Mouse (Mus musculus) ES-Bruce4 (cell line): ENCODE results near the gene Uba2. TPM values are rescaled to one million over a fixed set of nuclear protein-coding genes. Genes with fewer than 3 reads are reported as not detected.
"Not testable (repeated sequence)": the region's sequence is repeated elsewhere in the genome, so short reads cannot be mapped to it uniquely, and the experiment has no call there.

Experiments
- H3K27ac ChIP-seq: 2 replicates; pipeline ENCODE4 v1.5.1; 2012; ENCODE audit warnings: low read length, inconsistent platforms; ENCODE audit not compliant: insufficient read depth
- H3K27me3 ChIP-seq: 2 replicates; pipeline ENCODE4 v1.6.1; 2012; ENCODE audit warnings: mild to moderate bottlenecking, low read length, inconsistent platforms; ENCODE audit not compliant: control insufficient read depth, poor library complexity, insufficient read depth, severe bottlenecking
- H3K36me3 ChIP-seq: 2 replicates; pipeline ENCODE4 v1.6.1; 2012; ENCODE audit warnings: inconsistent platforms, mild to moderate bottlenecking, low read length, moderate library complexity; ENCODE audit not compliant: control insufficient read depth, poor library complexity, insufficient read depth, severe bottlenecking
- H3K4me1 ChIP-seq: one replicate; pipeline ENCODE4 v1.8.1; 2011; ENCODE audit warnings: low read length; ENCODE audit not compliant: control insufficient read depth, insufficient read depth
- H3K4me3 ChIP-seq: 2 replicates; pipeline ENCODE4 v1.5.1; 2011; ENCODE audit warnings: low read depth, mild to moderate bottlenecking, low read length
- H3K9ac ChIP-seq: 2 replicates; pipeline ENCODE4 v1.6.1; 2012; ENCODE audit warnings: low read depth, mild to moderate bottlenecking, inconsistent platforms; ENCODE audit not compliant: poor library complexity, severe bottlenecking
- H3K9me3 ChIP-seq: replicated peaks from 2 replicates; pipeline ENCODE4 v1.6.1; 2012; ENCODE audit warnings: mild to moderate bottlenecking, low read length, inconsistent platforms; ENCODE audit not compliant: control insufficient read depth, poor library complexity, insufficient read depth, severe bottlenecking
- CTCF ChIP-seq: IDR thresholded peaks from one replicate; pipeline ENCODE4 v1.8.1; 2011; ENCODE audit warnings: low read depth, low read length
- EP300 ChIP-seq: IDR thresholded peaks from 2 replicates; pipeline ENCODE4 v1.6.1; 2011; ENCODE audit warnings: low read depth, low read length; ENCODE audit not compliant: insufficient read depth
- POLR2A ChIP-seq: IDR thresholded peaks from one replicate; pipeline ENCODE4 v1.8.1; 2011; ENCODE audit warnings: low read length; ENCODE audit not compliant: insufficient read depth
- polyA plus RNA-seq: library from polyadenylated mRNA; stranded (reverse); fragments of >200 nt; gene quantifications from 2 replicates; pipeline ENCODE4 v1.2.4, GENCODE M21; 2011; ENCODE audit warnings: low read depth; ENCODE audit not compliant: missing spikeins, insufficient read depth, insufficient read length

Gene Uba2
- polyA plus RNA-seq, 1 experiment = 220 TPM

GRCm38 (mm10) chr7:34208027-34208745 lies 38.8 kb upstream of the Uba2 start:
- no peak overlapping the region for H3K9ac ChIP-seq
- no peaks in the 10 kb centered on the region for H3K4me1 ChIP-seq
- peaks cover 83% of the 10 kb centered on the region for H3K36me3 ChIP-seq
- H3K4me3 ChIP-seq = no peak overlapping the region
- H3K27ac ChIP-seq = no peak overlapping the region
- H3K27me3 ChIP-seq = no peaks in the 10 kb centered on the region
- H3K9me3 ChIP-seq = no peaks in the 10 kb centered on the region
- TF ChIP-seq POLR2A = no peak
- TF ChIP-seq EP300 = no peak
- TF ChIP-seq CTCF = peak; percentile 50

- H3K4me3 ChIP-seq = no peak overlapping the region
- no peaks in the 10 kb centered on the region for H3K4me1 ChIP-seq
- H3K36me3 ChIP-seq = peaks cover 81% of the 10 kb centered on the region
- no peaks in the 10 kb centered on the region for H3K9me3 ChIP-seq
- H3K9ac ChIP-seq = no peak overlapping the region
- no peak for TF ChIP-seq CTCF
- TF ChIP-seq POLR2A = no peak
- TF ChIP-seq EP300 = no peak
- no peaks in the 10 kb centered on the region for H3K27me3 ChIP-seq
- no peak overlapping the region for H3K27ac ChIP-seq
Measured at GRCm38 (mm10) chr7:34206331-34206730, 36.9 kb upstream of the Uba2 start.

- H3K36me3 ChIP-seq = peaks cover 53% of the 10 kb centered on the region
- not testable (repeated sequence) for H3K9ac ChIP-seq, H3K4me3 ChIP-seq, H3K9me3 ChIP-seq, H3K27ac ChIP-seq, H3K4me1 ChIP-seq, H3K27me3 ChIP-seq
Measured at GRCm38 (mm10) chr7:34202147-34202546, 32.7 kb upstream of the Uba2 start.

GRCm38 (mm10) chr7:34200829-34201228 lies 31.4 kb upstream of the Uba2 start:
- H3K9ac ChIP-seq = no peak overlapping the region
- no peaks in the 10 kb centered on the region for H3K4me1 ChIP-seq
- no peaks in the 10 kb centered on the region for H3K27me3 ChIP-seq
- no peak overlapping the region for H3K27ac ChIP-seq
- H3K36me3 ChIP-seq = peaks cover 40% of the 10 kb centered on the region
- no peak overlapping the region for H3K4me3 ChIP-seq
- no peaks in the 10 kb centered on the region; the same call in 1 of the 2 replicates for H3K9me3 ChIP-seq
- TF ChIP-seq CTCF (no peak), EP300 (no peak), POLR2A (no peak)

DNA sequence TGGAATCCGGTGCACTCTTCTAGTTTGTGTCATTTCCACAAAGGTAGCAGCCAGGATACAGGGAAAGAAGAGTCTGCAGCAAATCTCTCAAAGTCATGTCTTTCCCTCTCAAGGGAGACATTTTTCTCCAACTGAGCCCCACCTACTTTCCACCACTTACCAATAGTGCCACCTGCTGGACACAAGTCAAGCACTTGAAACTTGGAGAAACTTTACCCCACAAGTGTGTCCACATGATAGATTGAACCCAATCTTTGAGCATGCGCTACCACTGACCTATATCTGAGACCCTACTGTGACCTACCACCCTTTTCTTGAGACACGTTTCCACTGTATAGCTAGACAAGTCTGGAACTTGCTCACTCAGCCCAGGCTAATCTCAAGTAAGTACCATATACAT lies 28.9 kb upstream of the Uba2 start:
- Histone ChIP-seq H3K9me3 (no peaks in the 10 kb centered on the region; the same call in 1 of the 2 replicates), H3K9ac (no peak overlapping the region), H3K27ac (no peak overlapping the region), H3K27me3 (no peaks in the 10 kb centered on the region), H3K4me1 (no peaks in the 10 kb centered on the region), H3K36me3 (peaks cover 17% of the 10 kb centered on the region), H3K4me3 (no peak overlapping the region)
- TF ChIP-seq EP300 = no peak
- no peak for TF ChIP-seq CTCF
- no peak for TF ChIP-seq POLR2A

DNA sequence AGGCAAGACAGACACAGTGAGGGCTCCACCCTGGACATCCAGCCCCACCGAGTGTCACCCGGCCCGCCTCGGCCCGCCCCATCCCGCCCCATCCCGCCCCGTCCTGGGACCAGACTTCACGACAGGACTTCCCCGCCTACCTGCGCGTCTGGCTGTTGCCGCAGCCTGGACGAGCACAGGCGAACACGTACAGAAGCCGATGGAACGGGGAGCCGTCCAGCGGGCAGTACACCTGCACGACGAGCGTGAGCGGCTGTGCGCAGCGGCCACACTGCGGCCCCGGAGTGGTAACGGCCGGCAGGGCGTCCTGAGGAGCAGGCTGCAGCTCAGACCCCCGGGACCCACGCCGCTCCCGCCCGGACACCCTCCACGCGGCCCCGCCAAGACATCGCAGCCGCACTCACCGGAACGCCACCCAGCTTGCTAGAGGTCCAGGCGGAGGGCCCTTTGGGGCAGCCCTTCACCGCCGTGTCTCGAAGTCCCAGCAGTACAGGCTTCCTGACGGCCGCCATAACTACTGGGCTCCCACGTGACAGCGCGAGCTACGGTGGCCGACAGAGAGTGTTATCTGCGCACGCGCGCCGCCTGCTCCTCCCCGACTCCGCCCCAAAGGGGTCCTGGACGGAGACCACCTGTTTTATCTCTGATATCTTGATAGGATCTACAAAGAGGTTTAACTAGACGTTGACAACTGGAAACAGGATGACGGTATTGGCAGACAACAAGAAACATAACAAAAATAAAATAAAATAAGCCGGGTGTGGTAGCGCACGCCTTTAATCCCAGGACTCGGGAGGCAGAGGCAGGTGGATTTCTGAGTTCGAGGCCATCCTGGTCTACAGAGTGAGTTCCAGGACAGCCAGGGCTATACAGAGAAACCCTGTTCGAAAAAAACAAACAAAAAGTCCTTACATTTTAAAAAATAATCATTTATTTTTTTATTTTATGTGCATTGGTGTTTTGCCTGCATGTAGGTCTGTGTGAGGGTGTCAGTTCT lies 27.0 kb upstream of the Uba2 start, which contains the start of gene Pdcd2l:
Gene Pdcd2l (minus strand): TSS at position 530 of the 997 bp plus-strand sequence.
- Histone ChIP-seq H3K4me1 (no peaks in the 10 kb centered on the region), H3K9me3 (no peaks in the 10 kb centered on the region; the same call in 1 of the 2 replicates), H3K4me3 (peak within 1 kb of the TSS; percentile 98), H3K27ac (no peak within 1 kb of the TSS), H3K36me3 (peaks cover 9% of the 10 kb centered on the region), H3K27me3 (no peaks in the 10 kb centered on the region), H3K9ac (peak within 1 kb of the TSS; percentile 83)
- TF ChIP-seq POLR2A (no peak), EP300 (no peak), CTCF (no peak)
